8 mouse cellular contexts compared by ENCODE assay signal in genomic region chr11:3290640-3291310, GRCm38 (mm10). TPM values are rescaled to one million over a fixed set of nuclear protein-coding genes. Genes with fewer than 3 reads are reported as not detected.
DNase-seq lines count a peak whose midpoint lies in the region; ATAC-seq and TF ChIP-seq lines count a peak whose summit lies in the region.

No protein-coding gene starts in this region.

- peaks cover 3% of the 10 kb centered on the region; the same call in 1 of the 2 replicates for H3K79me2 ChIP-seq in liver, adult 2 months (ENCODE audit: control insufficient read depth, insufficient read depth, low read length)

- peak; percentile 51 for DNase-seq in urinary bladder, postnatal 14 days (ENCODE audit: low spot score)
- DNase-seq in urinary bladder, postnatal 10 days (ENCODE audit: low spot score): no peak
- DNase-seq in embryo, embryonic 11 days: peak; percentile 59
- no peak for DNase-seq in liver, adult 2 months (ENCODE audit: extremely low read depth, low read depth, low spot score)
- DNase-seq in natural killer cell, adult 2 months (ENCODE audit: low spot score in 2 of 2): peak; percentile 12 to 32
- peak; percentile 57 for DNase-seq in stomach, postnatal 0 days (ENCODE audit: low spot score)

- H3K4me2 ChIP-seq in heart, embryonic 11.5 days: peak overlapping the region; percentile 100
- H3K4me2 ChIP-seq in kidney, embryonic 15.5 days: peak overlapping the region; percentile 86
- H3K4me2 ChIP-seq in stomach, postnatal 0 days (replicated peaks; ENCODE audit: low read depth): peak overlapping the region; percentile 100

- peaks cover 14% of the 10 kb centered on the region for H3K36me3 ChIP-seq in heart, embryonic 11.5 days (ENCODE audit: control insufficient read depth, insufficient read depth, low read length)
- H3K36me3 ChIP-seq in kidney, embryonic 15.5 days: peaks cover 26% of the 10 kb centered on the region
- H3K36me3 ChIP-seq in liver, adult 2 months (ENCODE audit: control insufficient read depth, insufficient read depth, low read length): no peaks in the 10 kb centered on the region; the same call in 1 of the 2 replicates
- peaks cover 10% of the 10 kb centered on the region; the same call in 1 of the 2 replicates for H3K36me3 ChIP-seq in stomach, postnatal 0 days (ENCODE audit: control insufficient read depth, insufficient read depth, low read length)

- no peaks in the 10 kb centered on the region for H3K27me3 ChIP-seq in heart, embryonic 11.5 days (ENCODE audit: control insufficient read depth, insufficient read depth, low read length)
- H3K27me3 ChIP-seq in kidney, embryonic 15.5 days: no peaks in the 10 kb centered on the region
- no peaks in the 10 kb centered on the region for H3K27me3 ChIP-seq in liver, adult 2 months (ENCODE audit: control insufficient read depth, insufficient read depth, low read length)
- no peaks in the 10 kb centered on the region for H3K27me3 ChIP-seq in stomach, postnatal 0 days (ENCODE audit: control insufficient read depth, insufficient read depth, low read length)

- peak overlapping the region; percentile 73 for H3K4me3 ChIP-seq in heart, embryonic 11.5 days (ENCODE audit: low read depth, low read length)
- H3K4me3 ChIP-seq in kidney, embryonic 15.5 days (replicated peaks): peak overlapping the region; percentile 85
- H3K4me3 ChIP-seq in liver, adult 2 months (ENCODE audit: insufficient read depth, low read depth, low read length): peak overlapping the region; percentile 97
- peak overlapping the region; percentile 83 for H3K4me3 ChIP-seq in stomach, postnatal 0 days (ENCODE audit: low read depth, low read length)

- no peak for ATAC-seq in heart, embryonic 11.5 days (replicated peaks; ENCODE audit: insufficient number of reproducible peaks, low FRiP score, low TSS enrichment)
- ATAC-seq in kidney, embryonic 15.5 days (replicated peaks; ENCODE audit: low FRiP score): no peak
- ATAC-seq in stomach, postnatal 0 days (ENCODE audit: low FRiP score, low TSS enrichment): no peak

- no peak for TF ChIP-seq EP300 in stomach, postnatal 0 days (optimal IDR thresholded peaks at IDR 0.05)

- TF ChIP-seq POLR2A in liver, adult 2 months (IDR thresholded peaks at IDR 0.05; ENCODE audit: extremely low read depth, insufficient read depth, low read length): no peak

- peak overlapping the region; percentile 88 for H3K27ac ChIP-seq in heart, embryonic 11.5 days (ENCODE audit: low read depth, low read length)
- peak overlapping the region; percentile 100 for H3K27ac ChIP-seq in kidney, embryonic 15.5 days
- H3K27ac ChIP-seq in liver, adult 2 months (replicated peaks; ENCODE audit: insufficient read depth, low read depth, low read length): no peak overlapping the region
- H3K27ac ChIP-seq in stomach, postnatal 0 days (replicated peaks): peak overlapping the region; percentile 99

- H3K9ac ChIP-seq in heart, embryonic 11.5 days (ENCODE audit: low read depth, low read length): peak overlapping the region; percentile 99
- peak overlapping the region; percentile 99 for H3K9ac ChIP-seq in kidney, embryonic 15.5 days
- H3K9ac ChIP-seq in liver, adult 2 months (ENCODE audit: low read depth, low read length): peak overlapping the region; percentile 78
- H3K9ac ChIP-seq in stomach, postnatal 0 days (ENCODE audit: low read length): peak overlapping the region; percentile 92

- no peaks in the 10 kb centered on the region for H3K9me3 ChIP-seq in heart, embryonic 11.5 days (replicated peaks; ENCODE audit: control insufficient read depth, low read length)
- H3K9me3 ChIP-seq in kidney, embryonic 15.5 days (replicated peaks): no peaks in the 10 kb centered on the region
- no peaks in the 10 kb centered on the region for H3K9me3 ChIP-seq in stomach, postnatal 0 days (ENCODE audit: control insufficient read depth, low read length)

- TF ChIP-seq CTCF in liver, adult 2 months (IDR thresholded peaks at IDR 0.05; ENCODE audit: low read depth, low read length): no peak
- TF ChIP-seq CTCF in stomach, postnatal 0 days (IDR thresholded peaks at IDR 0.05; ENCODE audit: low read depth): no peak

- under 1% methylated on average over 50 of the region's 50 CpGs for WGBS in heart, embryonic 11.5 days (ENCODE audit: insufficient replicate concordance)
- WGBS in kidney, embryonic 15.5 days: under 1% methylated on average over 50 of the region's 50 CpGs
- WGBS in liver, adult 2 months: 6% methylated on average over 50 of the region's 50 CpGs
- under 1% methylated on average over 50 of the region's 50 CpGs for WGBS in stomach, postnatal 0 days

- peaks cover 34% of the 10 kb centered on the region for H3K4me1 ChIP-seq in heart, embryonic 11.5 days (ENCODE audit: control insufficient read depth, insufficient read depth, low read length)
- H3K4me1 ChIP-seq in kidney, embryonic 15.5 days: peaks cover 55% of the 10 kb centered on the region
- H3K4me1 ChIP-seq in liver, adult 2 months (ENCODE audit: control insufficient read depth, insufficient read depth, low read length): peaks cover 2% of the 10 kb centered on the region
- peaks cover 8% of the 10 kb centered on the region for H3K4me1 ChIP-seq in stomach, postnatal 0 days (replicated peaks; ENCODE audit: control insufficient read depth, insufficient read depth)

RNA-seq across cellular contexts. Expression of gene Patz1, which starts 2.1 kb away (rescaled TPM):
- 26.6 and 28.6 TPM in 2 replicates for polyA plus RNA-seq in heart, embryonic 11.5 days (2014; fragmentation: Nextera tagmentation; extraction: Ambion mirVana)
- polyA plus RNA-seq in kidney, embryonic 15.5 days (2015; fragmentation: Nextera tagmentation; extraction: Ambion mirVana): 57.3 and 60.4 TPM in 2 replicates
- 4.2 and 5.8 TPM in 2 replicates for total RNA-seq in liver, adult 2 months (2014; rRNA removed)
- 4.4 and 6.0 TPM in 2 replicates for polyA plus RNA-seq in liver, adult 2 months (2012; rRNA removed)
- polyA plus RNA-seq in stomach, postnatal 0 days (2015; fragmentation: Nextera tagmentation; extraction: Ambion mirVana): 12.2 and 14.1 TPM in 2 replicates

RNA-seq across cellular contexts. Expression of gene Drg1, which starts 24.6 kb away (rescaled TPM):
- polyA plus RNA-seq in heart, embryonic 11.5 days (2014; fragmentation: Nextera tagmentation; extraction: Ambion mirVana): 182 and 194 TPM in 2 replicates
- 223 and 224 TPM in 2 replicates for polyA plus RNA-seq in kidney, embryonic 15.5 days (2015; fragmentation: Nextera tagmentation; extraction: Ambion mirVana)
- total RNA-seq in liver, adult 2 months (2014; rRNA removed): 57.1 and 61.9 TPM in 2 replicates
- polyA plus RNA-seq in liver, adult 2 months (2012; rRNA removed): 16.8 and 17.8 TPM in 2 replicates
- polyA plus RNA-seq in stomach, postnatal 0 days (2015; fragmentation: Nextera tagmentation; extraction: Ambion mirVana): 103 and 109 TPM in 2 replicates

RNA-seq across cellular contexts. Expression of gene Pik3ip1, which starts 39.4 kb away (rescaled TPM):
- 12.2 and 14.2 TPM in 2 replicates for polyA plus RNA-seq in heart, embryonic 11.5 days (2014; fragmentation: Nextera tagmentation; extraction: Ambion mirVana)
- polyA plus RNA-seq in kidney, embryonic 15.5 days (2015; fragmentation: Nextera tagmentation; extraction: Ambion mirVana): 11.4 and 13.2 TPM in 2 replicates
- total RNA-seq in liver, adult 2 months (2014; rRNA removed): 0.67 and 0.83 TPM in 2 replicates
- 0.59 and 0.77 TPM in 2 replicates for polyA plus RNA-seq in liver, adult 2 months (2012; rRNA removed)
- polyA plus RNA-seq in stomach, postnatal 0 days (2015; fragmentation: Nextera tagmentation; extraction: Ambion mirVana): 8.9 and 9.0 TPM in 2 replicates

Comparison
In these comparisons a context has a peak if more than half of its experiments do, and no peak if none do; other contexts are left out.
1. DNase-seq: peak in urinary bladder, postnatal 14 days (single experiment), embryo, embryonic 11 days (single experiment), natural killer cell, adult 2 months (2 of 2) and stomach, postnatal 0 days (single experiment); none in urinary bladder, postnatal 10 days (single experiment) and liver, adult 2 months (single experiment).
2. Peak in every context shown above with its lines, with median percentiles within 50 percentile points of each other: H3K4me2 ChIP-seq, H3K4me3 ChIP-seq and H3K9ac ChIP-seq.